Mouse (Mus musculus): ENCODE results near the gene Rbms1.

Gene Rbms1

GRCm38 (mm10) chr2:60914524-60915280 lies 48.3 kb downstream of the Rbms1 start:
- no peak for DNase-seq

GRCm38 (mm10) chr2:60913281-60913680 lies 49.7 kb downstream of the Rbms1 start:
- DNase-seq, result no peak

GRCm38 (mm10) chr2:60911716-60912115 lies 51.3 kb downstream of the Rbms1 start:
- no peak for DNase-seq

GRCm38 (mm10) chr2:60910820-60911219 lies 52.2 kb downstream of the Rbms1 start:
- no peak for DNase-seq

- no peak for DNase-seq
These were observed 54.4 kb downstream of the Rbms1 start for GRCm38 (mm10) chr2:60908551-60908950.

- DNase-seq, result no peak
These were observed 54.9 kb downstream of the Rbms1 start for GRCm38 (mm10) chr2:60908116-60908515.

GRCm38 (mm10) chr2:60905283-60905682 lies 57.7 kb downstream of the Rbms1 start:
- DNase-seq, result no peak

- DNase-seq, result peak; percentile 46
These were observed 58.9 kb downstream of the Rbms1 start for GRCm38 (mm10) chr2:60904141-60904540.

- DNase-seq, result no peak
These were observed 59.5 kb downstream of the Rbms1 start for GRCm38 (mm10) chr2:60903535-60903934.

- no peak for DNase-seq
These were observed 60.4 kb downstream of the Rbms1 start for GRCm38 (mm10) chr2:60902446-60903137.

GRCm38 (mm10) chr2:60901511-60901951 lies 61.5 kb downstream of the Rbms1 start:
- no peak for DNase-seq

- DNase-seq, result no peak
These were observed 62.0 kb downstream of the Rbms1 start for GRCm38 (mm10) chr2:60901013-60901412.

GRCm38 (mm10) chr2:60893042-60893441 lies 70.0 kb downstream of the Rbms1 start:
- DNase-seq, result no peak

GRCm38 (mm10) chr2:60883931-60884330 lies 79.1 kb downstream of the Rbms1 start:
- no peak for DNase-seq

GRCm38 (mm10) chr2:60883043-60883365 lies 80.0 kb downstream of the Rbms1 start:
- no peak for DNase-seq

GRCm38 (mm10) chr2:60882202-60883042 lies 80.6 kb downstream of the Rbms1 start:
- DNase-seq, result no peak

GRCm38 (mm10) chr2:60881571-60882041 lies 81.4 kb downstream of the Rbms1 start:
- DNase-seq, result no peak

- DNase-seq, result peak; percentile 80
These were observed 82.0 kb downstream of the Rbms1 start for GRCm38 (mm10) chr2:60880789-60881570.

- DNase-seq, result no peak
These were observed 82.8 kb downstream of the Rbms1 start for GRCm38 (mm10) chr2:60879966-60880788.

- DNase-seq, result no peak
These were observed 83.7 kb downstream of the Rbms1 start for GRCm38 (mm10) chr2:60879141-60879818.
